Mouse (Mus musculus) thymus, postnatal 10 days (tissue): Measurements from ENCODE around the gene Sf1.

ENCODE experiments used
- DNase-seq, 2 experiments: peaks; one replicate each; pipeline ENCODE4 v3.0.0; 2021; ENCODE audit warnings: low spot score in 2 of 2

The Sf1 gene

DNA sequence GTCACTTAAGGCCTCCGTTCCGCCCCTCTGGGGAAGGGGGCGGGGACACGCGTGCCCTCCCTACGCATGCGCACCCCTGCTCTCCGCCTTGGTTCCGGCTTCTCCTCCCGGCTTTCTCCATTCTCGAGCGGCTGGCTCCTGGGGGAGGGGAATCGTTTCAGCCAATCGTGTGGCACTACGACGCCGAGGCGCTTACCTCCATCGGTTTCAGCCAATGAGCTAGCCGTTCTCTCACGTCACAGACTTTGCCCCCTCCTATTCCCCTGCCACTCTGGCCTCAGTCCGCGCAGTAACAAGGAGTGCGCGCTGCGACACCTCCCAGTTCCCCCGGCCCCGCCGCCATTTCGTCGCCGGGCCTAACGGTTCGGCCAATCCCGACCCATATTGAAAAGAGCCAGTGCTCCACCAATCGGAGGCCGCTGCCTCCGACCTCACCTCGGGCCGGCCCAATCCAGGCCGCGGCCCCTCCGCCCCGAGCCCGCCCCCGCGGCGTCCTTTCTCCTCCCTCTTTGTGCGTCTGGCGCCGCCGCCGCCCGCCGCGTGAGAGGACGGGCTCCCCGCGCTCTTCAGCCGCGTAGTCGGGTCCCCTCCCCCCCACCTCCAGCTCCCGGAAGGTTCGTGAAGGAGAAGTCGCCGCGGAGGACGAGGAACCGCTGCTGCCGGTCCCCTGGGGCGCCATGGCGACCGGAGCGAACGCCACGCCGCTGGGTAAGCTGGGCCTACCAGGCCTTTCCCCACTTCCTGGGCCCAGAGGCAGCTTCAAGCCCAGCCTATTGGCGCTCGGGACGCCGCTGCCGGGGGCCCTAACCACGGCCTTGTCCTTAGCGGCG lies at the start of gene Sf1:
Gene Sf1 (plus strand): TSS at position 280 of the 830 bp plus-strand sequence.
- DNase-seq: peak; percentile 100

DNA sequence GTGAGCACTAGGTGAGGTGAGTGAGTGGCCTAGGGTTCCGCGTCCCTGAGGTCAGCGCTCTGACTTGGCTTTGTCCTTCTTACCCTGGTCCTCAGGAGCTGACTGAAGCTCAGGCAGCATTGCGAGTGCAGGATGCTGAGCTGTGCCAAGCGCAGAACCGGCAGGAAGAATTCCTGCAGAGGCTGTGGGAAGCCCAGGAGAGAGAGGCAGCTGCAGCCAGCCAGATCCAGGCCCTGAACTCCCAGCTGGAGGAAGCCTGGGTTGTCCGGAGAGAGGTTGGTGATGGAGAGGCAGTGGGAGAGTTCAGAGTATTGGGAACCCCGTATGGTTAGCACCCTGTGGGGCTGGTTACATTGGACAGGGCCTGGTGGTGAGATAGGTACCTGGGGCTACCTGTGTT lies 49.7 kb upstream of the Sf1 start:
- DNase-seq: no peak

DNA sequence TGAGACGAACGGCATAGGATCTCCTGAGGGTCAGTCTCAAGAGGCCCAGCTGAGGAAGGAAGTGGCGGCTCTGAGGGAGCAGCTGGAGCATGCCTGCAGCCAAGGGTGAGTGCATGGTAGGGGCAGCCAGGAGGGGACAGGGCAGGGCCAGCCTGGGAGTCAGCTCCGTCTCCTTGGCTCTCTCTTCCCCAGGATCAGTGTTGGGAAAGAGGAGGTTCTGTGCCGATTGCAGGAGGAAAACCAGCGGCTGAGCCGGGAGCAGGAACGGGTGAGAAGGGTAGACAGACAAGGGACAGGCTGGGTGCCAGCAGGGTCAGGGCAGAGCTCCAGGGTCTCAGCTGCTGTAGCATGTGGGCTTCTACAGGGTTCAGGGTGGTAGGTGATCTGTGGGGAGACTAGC lies 49.0 kb upstream of the Sf1 start:
- DNase-seq: no peak

DNA sequence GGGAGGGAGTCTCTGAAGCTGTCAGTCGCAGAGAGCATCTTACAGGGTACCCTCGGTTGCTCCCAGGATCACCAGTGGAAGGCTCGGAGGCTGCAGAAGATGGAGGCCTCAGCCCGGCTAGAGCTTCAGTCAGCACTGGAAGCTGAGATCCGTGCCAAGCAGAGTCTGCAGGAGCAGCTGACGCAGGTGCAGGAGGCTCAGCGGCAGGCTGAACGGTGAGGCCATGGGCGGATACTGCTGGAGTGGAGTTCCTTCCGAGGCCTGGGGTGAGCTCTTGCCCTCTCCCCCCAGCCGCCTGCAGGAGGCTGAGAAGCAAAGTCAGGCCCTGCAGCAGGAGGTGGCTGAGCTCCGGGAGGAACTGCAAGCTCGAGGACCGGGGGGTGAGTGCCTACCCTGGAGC lies 47.9 kb upstream of the Sf1 start:
- no peak for DNase-seq

DNA sequence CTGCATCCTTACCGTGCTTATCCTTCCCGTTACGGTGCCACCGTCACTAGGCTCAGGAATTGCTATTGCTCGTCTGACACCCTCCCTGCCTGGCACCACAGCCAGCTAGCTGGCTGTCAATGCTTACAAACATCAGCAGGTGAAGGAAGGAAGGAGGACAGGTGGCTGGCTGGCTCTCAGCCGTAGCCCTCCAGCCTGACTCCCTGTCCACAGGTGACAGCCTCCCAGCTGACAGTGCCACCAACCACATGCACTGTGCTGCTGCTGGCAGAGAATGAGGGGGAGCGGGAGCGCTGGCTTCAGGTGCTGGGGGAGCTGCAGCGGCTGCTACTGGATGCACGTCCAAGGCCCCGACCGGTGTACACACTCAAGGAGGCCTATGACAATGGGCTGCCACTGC lies 45.3 kb upstream of the Sf1 start:
- DNase-seq: no peak

DNA sequence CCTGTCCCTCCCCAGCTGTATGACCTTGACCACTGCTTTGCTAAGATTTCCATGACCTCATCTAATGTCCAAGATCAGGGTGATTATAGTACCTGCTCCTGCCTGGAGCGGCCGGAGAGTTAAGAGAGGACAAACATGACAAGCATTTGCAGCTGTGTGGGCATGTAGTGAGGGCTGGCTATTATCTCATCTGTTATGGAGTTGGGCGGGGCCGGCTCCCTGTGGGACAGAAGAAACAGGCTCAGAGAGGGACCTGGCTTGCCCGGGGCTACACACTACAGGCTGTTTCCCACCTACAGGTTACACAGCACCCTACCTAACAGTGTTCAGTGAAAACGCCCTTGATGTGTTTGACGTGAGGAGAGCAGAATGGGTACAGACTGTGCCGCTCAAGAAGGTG lies 42.1 kb upstream of the Sf1 start:
- DNase-seq: no peak

DNA sequence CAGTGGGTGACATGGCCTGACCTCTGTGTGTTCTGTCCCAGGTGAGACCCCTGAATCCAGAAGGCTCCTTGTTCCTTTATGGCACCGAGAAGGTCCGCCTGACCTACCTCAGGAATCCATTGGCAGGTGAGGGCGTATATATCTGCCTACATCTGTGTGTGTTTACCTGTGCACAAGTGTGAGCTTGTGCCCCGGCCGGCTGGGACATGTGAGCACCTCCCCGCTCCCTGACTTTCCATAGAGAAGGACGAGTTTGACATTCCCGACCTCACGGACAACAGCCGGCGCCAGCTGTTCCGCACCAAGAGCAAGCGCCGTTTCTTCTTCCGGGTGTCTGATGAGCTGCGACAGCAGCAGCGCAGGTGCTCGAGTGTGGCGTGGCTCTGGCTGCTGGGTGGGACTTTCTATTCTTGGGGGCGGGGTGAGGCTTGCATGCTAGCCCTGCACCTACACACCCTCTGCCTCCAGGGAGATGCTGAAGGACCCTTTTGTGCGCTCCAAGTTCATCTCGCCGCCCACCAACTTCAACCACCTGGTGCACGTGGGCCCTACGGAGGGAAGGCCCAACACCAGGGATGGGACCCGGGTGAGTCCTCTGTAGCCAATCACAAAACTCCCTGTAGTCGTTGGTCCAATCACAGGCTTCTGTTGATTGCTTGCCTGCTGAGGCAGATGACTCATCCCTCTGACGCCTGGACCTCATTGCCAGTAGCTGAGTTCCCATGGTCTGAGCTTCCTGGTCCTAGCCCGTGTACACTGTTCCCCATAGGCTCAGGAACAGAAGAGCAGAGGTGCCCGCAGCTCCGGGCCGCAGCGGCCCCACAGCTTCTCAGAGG lies 41.5 kb upstream of the Sf1 start:
- DNase-seq: no peak

DNA sequence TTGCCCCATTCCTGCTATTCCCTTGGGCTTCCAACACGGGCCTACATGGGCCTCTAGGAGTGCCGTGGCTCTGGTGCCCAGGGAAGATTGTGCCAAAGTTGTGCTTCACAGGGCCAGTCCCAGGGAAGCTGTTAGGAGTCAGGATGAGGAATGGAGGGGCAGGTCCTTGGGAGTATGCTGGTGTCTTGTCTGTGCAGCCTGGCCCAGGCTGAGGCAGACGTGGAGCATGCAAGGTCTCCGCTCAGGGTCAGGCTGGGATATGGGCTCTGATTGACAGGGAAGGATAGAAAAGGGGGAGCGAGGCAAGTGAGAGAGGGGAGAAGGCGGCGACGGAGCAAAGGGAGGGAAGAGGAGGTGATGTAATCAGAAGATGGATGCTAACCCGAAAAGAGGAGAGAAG lies 38.7 kb upstream of the Sf1 start:
- DNase-seq: no peak

DNA sequence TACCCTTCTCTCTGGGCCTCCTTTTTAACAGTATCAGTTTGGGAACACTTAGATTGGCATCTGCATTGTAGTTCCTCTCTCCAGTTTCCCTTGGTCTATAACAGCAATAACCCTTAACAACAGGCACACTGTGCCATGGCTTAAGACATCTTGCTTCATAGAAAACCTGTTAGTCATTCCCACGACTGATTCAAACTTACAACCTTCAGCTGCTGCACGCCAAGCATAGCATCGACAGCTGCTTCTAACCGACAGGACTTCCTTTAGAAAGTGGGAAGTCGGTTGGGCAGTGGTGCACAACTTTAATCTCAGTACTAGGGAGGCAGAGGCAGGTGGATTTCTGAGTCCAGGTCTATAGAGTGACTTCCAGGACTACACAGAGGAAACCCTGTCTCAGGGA lies 32.3 kb upstream of the Sf1 start:
- DNase-seq: no peak

DNA sequence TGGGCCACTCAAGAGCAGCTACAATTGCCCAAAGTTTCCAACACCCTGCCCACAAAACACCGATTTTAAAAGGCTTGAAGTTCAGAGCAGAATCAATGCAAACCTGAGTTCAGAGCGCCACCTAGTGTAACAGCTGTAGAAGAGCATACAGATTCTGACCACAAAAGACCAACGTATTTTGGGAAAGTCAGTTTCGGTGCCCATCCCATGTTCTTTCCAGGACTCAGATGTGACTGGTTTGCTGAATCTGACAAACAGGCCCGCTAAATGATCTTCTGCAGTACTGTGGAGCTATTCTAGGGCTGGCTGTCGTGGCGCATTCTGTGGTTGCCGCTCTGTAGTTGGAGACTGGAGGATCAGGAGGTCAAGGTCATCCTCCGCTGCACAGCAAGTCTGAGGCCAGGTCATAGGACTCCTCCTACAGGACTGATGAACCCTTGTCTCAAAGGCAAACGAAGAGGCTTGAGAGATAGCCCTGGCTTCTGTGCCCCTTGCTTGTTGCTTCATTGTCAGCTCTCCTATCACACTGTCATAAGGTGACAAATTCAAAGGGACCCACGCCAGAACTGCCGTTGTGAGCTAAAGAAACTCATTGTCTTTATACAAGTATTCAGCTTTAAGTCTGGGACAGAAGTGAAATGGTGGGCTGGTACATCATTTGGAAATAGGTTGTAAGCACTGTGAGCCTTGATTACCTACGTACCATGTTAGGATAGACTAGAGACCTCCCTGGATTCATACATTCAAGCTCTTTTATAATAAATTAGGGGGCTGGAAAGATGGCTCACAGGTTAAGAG lies 31.6 kb upstream of the Sf1 start:
- peak in 1 of 2 experiments; percentile 81 for DNase-seq

DNA sequence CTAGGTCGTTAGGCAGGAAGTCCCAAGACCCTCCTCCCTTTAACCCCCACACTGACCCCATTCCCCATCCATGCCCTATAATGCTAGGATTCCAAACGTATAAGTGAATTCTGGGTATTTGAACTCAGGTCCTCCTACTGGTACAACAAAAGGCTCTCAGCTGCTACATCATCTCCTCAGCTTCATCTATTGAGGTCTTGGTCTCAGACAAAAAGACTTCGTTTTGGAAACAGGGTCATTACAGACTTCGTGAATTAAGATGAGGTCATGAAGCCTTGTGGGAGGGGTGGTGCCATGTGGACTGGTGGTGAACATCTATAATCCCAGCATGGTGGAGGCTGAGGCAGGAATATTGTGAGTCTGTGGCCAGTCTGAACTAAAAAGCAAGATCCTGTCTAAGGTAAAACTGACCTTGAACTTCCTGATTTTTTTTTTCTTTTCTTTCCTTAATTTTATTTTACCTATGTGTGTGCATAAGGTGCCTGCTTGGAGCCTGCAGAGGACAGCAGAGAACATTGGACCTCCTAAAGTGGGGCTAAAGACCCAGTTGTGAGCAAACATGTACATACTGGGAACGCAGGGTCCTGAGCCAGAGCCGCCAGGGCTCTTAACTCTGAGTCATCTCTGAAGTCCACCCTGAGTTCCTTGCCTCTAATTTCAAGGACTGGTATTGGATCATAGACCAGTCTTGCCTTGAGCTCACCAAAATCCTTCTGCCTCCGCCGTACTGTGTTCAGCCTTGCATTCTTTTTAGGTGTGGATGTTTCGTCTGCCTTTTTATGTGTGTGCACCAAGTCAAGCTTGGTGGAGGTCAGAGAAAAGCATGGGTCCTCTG lies 29.5 kb upstream of the Sf1 start:
- DNase-seq: no peak

DNA sequence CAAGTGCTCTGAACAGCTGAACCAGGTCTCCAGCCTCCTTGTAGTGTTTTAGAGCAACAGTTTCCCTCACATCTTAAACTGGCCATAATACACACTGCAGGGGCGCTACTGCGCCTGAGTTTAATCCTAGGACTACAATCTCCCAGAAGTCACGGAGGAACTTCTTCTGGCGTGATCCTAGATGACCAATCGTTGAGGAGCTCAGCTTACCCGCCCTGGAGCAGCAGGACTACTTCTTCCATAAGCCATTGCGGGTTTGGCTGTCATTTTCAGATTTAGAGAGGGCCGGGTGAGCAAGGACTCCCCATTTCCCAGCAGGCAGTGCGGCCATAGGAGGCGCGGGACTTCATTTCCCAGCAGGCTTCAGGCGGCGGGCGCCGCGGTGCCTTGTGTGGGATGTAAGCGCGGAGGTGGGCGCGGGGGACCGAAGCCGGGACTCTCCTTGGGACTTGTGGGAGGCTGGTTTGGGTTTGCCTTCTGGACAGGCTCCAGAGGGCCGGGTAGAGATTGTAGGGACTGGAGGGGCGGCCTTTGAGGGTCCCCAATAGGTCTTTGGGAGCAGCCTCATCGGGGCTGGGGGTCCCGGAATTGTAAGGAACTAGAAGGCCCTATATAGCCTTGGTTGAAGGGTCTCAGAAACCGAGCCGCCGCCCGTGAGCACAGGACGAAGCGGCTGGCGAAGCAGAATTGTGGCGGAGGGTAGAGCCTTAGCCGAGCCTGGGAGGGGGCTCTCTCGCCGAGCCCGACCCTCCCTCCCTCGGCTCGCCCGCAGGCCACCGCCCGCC lies 28.6 kb upstream of the Sf1 start, which contains the start of gene Men1:
Gene Men1 (plus strand): TSS at position 307 of the 785 bp plus-strand sequence.
- peak; percentile 86 to 87 for DNase-seq

DNA sequence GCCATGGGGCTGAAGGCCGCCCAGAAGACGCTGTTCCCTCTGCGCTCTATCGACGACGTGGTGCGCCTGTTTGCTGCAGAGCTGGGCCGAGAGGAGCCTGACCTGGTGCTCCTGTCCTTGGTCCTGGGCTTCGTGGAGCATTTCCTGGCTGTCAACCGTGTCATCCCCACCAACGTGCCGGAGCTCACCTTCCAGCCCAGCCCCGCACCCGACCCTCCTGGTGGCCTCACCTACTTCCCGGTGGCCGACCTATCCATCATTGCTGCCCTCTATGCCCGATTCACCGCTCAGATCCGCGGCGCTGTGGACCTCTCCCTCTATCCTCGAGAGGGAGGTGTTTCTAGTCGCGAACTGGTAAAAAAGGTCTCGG lies 28.0 kb upstream of the Sf1 start:
- peak in 1 of 2 experiments; percentile 25 for DNase-seq

DNA sequence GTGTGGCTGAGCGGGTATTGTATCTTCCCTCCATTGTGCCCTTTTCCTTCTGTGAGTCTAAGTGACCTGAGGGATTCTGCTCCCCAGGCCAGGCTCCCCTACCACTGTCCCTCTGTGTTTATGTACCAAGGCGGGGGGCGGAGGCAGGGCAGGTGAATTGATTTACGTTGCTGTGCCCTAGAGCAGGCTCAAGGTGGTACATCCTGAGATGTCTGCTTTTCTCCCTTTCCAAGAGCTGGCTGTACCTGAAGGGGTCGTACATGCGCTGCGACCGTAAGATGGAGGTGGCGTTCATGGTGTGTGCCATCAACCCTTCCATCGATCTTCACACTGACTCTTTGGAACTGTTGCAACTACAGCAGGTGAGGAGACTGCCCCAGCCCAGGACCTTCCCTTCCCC lies 26.6 kb upstream of the Sf1 start:
- DNase-seq: no peak

DNA sequence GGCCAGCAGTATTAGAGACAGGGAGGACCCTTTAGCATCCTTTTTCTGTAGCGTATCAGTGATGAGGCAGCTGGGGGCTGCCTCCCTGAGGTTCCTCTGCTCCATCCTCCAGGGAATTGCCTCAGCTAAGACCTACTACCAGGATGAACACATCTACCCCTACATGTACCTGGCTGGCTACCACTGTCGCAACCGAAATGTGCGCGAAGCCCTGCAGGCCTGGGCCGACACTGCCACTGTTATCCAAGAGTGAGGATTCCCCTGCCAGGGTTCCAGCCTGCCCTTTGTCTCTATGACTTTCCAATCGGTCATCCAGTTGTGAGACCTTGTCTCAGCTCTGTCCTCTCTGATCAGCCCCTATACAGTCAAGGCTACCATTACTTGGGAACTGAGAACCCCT lies 25.3 kb upstream of the Sf1 start:
- DNase-seq: no peak

DNA sequence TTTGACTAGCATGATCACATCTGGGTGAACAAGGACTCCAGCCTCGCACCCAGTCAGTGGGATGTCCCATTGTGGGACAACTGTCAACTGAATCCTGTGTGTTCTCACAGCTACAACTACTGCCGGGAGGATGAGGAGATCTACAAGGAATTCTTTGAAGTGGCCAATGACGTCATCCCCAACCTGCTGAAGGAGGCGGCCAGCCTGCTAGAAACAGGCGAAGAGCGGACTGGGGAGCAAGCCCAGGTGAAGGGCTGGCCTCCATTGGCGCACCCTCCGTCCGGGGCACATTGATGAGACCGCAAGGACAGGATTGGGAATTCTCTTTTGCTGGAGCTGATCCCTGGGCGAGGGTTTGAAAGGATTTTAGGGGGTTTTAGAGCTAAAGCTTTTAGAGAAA lies 24.8 kb upstream of the Sf1 start:
- no peak for DNase-seq

DNA sequence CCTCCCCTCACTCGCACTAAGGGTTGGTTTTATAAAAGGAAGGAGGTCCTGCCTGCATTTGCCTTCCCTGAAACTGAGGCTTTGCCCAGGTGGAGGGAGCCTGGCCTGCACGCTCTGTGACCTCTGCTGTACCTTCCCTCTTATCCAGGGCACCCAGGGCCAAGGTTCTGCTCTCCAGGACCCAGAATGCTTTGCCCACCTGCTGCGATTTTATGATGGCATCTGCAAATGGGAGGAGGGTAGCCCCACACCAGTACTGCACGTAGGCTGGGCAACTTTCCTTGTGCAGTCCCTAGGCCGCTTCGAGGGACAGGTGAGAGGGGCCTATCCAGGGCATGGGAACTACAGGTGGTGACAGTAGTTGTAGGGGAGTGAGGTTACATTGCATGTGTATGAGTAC lies 24.3 kb upstream of the Sf1 start:
- no peak for DNase-seq

DNA sequence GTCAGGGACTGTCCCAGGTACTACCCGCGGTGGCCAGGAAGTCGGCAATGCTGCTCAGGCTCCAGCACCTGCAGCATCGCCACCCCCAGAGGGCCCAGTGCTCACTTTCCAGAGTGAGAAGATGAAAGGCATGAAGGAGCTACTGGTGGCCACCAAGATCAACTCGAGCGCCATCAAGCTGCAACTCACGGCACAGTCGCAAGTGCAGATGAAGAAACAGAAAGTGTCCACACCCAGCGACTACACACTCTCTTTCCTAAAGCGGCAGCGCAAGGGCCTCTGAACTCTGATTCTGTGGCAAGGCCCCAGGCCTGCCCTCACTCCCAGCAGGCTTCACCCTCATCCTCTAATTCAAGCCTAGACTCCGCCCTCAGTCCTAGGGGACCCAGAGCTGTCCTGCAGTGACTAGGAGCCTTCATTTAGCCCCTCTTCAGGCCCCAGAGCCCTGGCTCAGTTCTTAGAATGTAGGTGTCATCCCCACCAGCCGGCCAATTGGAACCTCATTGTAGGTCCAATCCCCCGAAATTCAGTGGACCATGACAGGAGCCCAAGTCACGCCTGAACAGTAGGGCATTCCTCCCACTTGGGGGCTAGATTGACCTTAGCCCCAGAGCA lies 23.5 kb upstream of the Sf1 start:
- DNase-seq: peak; percentile 55 to 62

DNA sequence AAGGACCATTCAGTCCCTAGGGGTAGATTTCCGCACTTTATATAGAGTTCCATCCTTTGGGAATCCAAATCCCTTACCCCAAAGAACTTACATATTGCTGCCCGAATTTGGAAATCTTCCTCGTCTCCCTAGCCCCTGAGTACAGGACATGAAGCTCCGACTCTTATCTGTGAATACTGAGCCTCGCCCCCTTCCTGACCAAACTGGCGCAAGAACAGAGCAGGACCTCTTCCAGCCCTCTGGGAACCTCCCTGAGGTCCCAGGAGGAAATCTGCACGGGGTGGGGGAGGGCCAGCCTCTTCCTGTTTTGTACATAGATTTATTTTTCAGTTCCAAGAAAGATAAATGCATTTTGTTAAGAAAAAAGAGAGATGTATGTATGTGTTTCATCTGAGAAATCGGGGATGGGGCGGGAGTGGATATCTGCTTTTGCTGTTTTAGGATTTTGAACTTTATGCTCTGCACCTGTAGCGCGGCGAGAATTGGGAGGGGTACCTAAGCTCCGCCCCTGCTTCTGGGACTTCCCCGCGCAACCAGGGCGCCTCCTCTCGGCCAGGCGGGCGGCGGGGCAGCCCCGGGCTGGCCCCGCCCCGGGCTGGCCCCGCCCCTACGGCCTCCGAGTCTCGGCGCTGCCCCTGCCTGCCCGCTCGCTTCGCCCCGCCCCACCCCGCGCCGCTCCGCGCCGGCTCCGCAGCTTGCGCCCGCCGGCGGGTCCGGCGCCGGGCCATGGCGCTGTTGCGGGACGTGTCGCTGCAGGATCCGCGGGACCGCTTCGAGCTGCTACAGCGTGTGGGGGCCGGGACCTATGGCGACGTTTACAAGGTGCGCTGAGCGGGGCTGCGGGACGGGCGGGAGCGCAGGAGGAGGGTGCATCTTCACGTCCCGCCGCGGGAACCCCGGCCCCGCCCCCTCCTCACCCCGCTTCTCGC lies 22.7 kb upstream of the Sf1 start, which contains the start of gene Map4k2:
Gene Map4k2 (plus strand): TSS at position 612 of the 929 bp plus-strand sequence.
- peak; percentile 86 to 94 for DNase-seq
